Comparison of ENCODE assay signal across 8 mouse cellular contexts in genomic region chr3:96209242-96209641, GRCm38 (mm10). TPM values are rescaled to one million over a fixed set of nuclear protein-coding genes. Genes with fewer than 3 reads are reported as not detected.
A peak's percentile ranks its signal among the peaks of the same experiment; 100 is the strongest.
DNase-seq lines count a peak whose midpoint lies in the region; ATAC-seq and TF ChIP-seq lines count a peak whose summit lies in the region.
"Had no signal": no experiment of that assay in that cellular context is flagged by ENCODE, and none has a peak within 500 bp of the region (broad histone marks: within the 10 kb centered on the region; RNA-seq: fewer than 3 reads in every experiment).

No protein-coding gene starts in this region.

- H3K9me3 ChIP-seq in hindbrain, embryonic 10.5 days: no peaks in the 10 kb centered on the region
- no peaks in the 10 kb centered on the region for H3K9me3 ChIP-seq in hindbrain, embryonic 13.5 days
- no peaks in the 10 kb centered on the region for H3K9me3 ChIP-seq in lung, postnatal 0 days (ENCODE audit: low read length)

- TF ChIP-seq EP300 in lung, postnatal 0 days (IDR thresholded peaks at IDR 0.05): no peak

- H3K36me3 ChIP-seq in hindbrain, embryonic 10.5 days: no peaks in the 10 kb centered on the region
- H3K36me3 ChIP-seq in hindbrain, embryonic 13.5 days: no peaks in the 10 kb centered on the region
- H3K36me3 ChIP-seq in lung, postnatal 0 days (ENCODE audit: insufficient read depth, low read length): no peaks in the 10 kb centered on the region
- H3K36me3 ChIP-seq in thymus, adult 2 months (ENCODE audit: control insufficient read depth, insufficient read depth, low read length): no peaks in the 10 kb centered on the region

- WGBS in hindbrain, embryonic 10.5 days: 23% methylated on average over 15 of the region's 15 CpGs
- 21% methylated on average over 15 of the region's 15 CpGs for WGBS in hindbrain, embryonic 13.5 days
- WGBS in lung, postnatal 0 days: 23% methylated on average over 15 of the region's 15 CpGs
- 61% methylated on average over 15 of the region's 15 CpGs for WGBS in thymus, adult 2 months

- peaks cover 6% of the 10 kb centered on the region for H3K4me1 ChIP-seq in hindbrain, embryonic 10.5 days (replicated peaks)
- no peaks in the 10 kb centered on the region for H3K4me1 ChIP-seq in hindbrain, embryonic 13.5 days (replicated peaks)
- no peaks in the 10 kb centered on the region for H3K4me1 ChIP-seq in lung, postnatal 0 days (ENCODE audit: insufficient read depth, low read depth, low read length)
- H3K4me1 ChIP-seq in thymus, adult 2 months (replicated peaks; ENCODE audit: control insufficient read depth, insufficient read depth, low read length): no peaks in the 10 kb centered on the region

- no peak overlapping the region for H3K27ac ChIP-seq in hindbrain, embryonic 10.5 days
- no peak overlapping the region for H3K27ac ChIP-seq in hindbrain, embryonic 13.5 days
- H3K27ac ChIP-seq in lung, postnatal 0 days (ENCODE audit: low read length): no peak overlapping the region
- no peak overlapping the region for H3K27ac ChIP-seq in thymus, adult 2 months (ENCODE audit: control insufficient read depth, insufficient read depth, low read length)

- no peak overlapping the region; the same call in 1 of the 2 replicates for H3K4me3 ChIP-seq in hindbrain, embryonic 10.5 days
- no peak overlapping the region for H3K4me3 ChIP-seq in hindbrain, embryonic 13.5 days
- no peak overlapping the region for H3K4me3 ChIP-seq in lung, postnatal 0 days (ENCODE audit: low read depth, low read length)
- H3K4me3 ChIP-seq in thymus, adult 2 months (ENCODE audit: control insufficient read depth, insufficient read depth, low read length): no peak overlapping the region

- no peak for TF ChIP-seq POLR2A in thymus, adult 2 months (IDR thresholded peaks at IDR 0.05; ENCODE audit: control insufficient read depth, extremely low read depth, insufficient read depth, low read length, poor library complexity)

- no peak overlapping the region for H3K4me2 ChIP-seq in hindbrain, embryonic 13.5 days
- no peak overlapping the region for H3K4me2 ChIP-seq in lung, postnatal 0 days (replicated peaks; ENCODE audit: low read depth, low read length)

- no peaks in the 10 kb centered on the region for H3K27me3 ChIP-seq in hindbrain, embryonic 10.5 days (ENCODE audit: insufficient read depth, poor library complexity, severe bottlenecking)
- H3K27me3 ChIP-seq in hindbrain, embryonic 13.5 days: peaks cover 4% of the 10 kb centered on the region; the same call in 1 of the 2 replicates
- H3K27me3 ChIP-seq in lung, postnatal 0 days (replicated peaks; ENCODE audit: insufficient read depth, low read length): no peaks in the 10 kb centered on the region
- no peaks in the 10 kb centered on the region for H3K27me3 ChIP-seq in thymus, adult 2 months (ENCODE audit: control insufficient read depth, insufficient read depth, low read length)

- ATAC-seq in hindbrain, embryonic 13.5 days (ENCODE audit: low FRiP score): no peak
- no peak for ATAC-seq in lung, postnatal 0 days
- ATAC-seq: forebrain, embryonic 14.5 days had no signal

- peak; percentile 20 for DNase-seq in hindbrain, embryonic 10.5 days (ENCODE audit: low spot score)
- no peak for DNase-seq in lung, postnatal 0 days (ENCODE audit: low spot score)
- DNase-seq in lung, adult 18-20 months: no peak
- DNase-seq in adrenal gland, postnatal 25 days: peak; percentile 23
- peak; percentile 22 for DNase-seq in retina, embryonic 14.5 days (ENCODE audit: low spot score)
- no peak for DNase-seq in thymus, adult 2 months

- TF ChIP-seq CTCF in lung, postnatal 0 days (IDR thresholded peaks at IDR 0.05): peak; percentile 55
- no peak for TF ChIP-seq CTCF in thymus, adult 2 months (IDR thresholded peaks at IDR 0.05; ENCODE audit: borderline replicate concordance, control insufficient read depth, extremely low read depth, insufficient read depth, low read length, poor library complexity)

- H3K9ac ChIP-seq in hindbrain, embryonic 13.5 days: no peak overlapping the region
- no peak overlapping the region for H3K9ac ChIP-seq in lung, postnatal 0 days (replicated peaks; ENCODE audit: low read depth)

RNA-seq across cellular contexts. Expression of gene Bola1, which starts 10.3 kb away (rescaled TPM):
- polyA plus RNA-seq in hindbrain, embryonic 10.5 days (2016; fragmentation: Nextera tagmentation; extraction: Ambion mirVana): 89.6 and 90.3 TPM in 2 replicates
- polyA plus RNA-seq in hindbrain, embryonic 13.5 days (2015; fragmentation: Nextera tagmentation; extraction: Ambion mirVana): 64.0 and 65.6 TPM in 2 replicates
- 50.1 and 51.1 TPM in 2 replicates for polyA plus RNA-seq in lung, postnatal 0 days (2015; fragmentation: Nextera tagmentation; extraction: Ambion mirVana)
- total RNA-seq in adrenal gland, postnatal 25 days (2021): 39.3 and 42.4 TPM in 2 replicates
- polyA plus RNA-seq in thymus, adult 2 months (2012; rRNA removed): 54.1 and 55.4 TPM in 2 replicates

RNA-seq across cellular contexts. Expression of gene Hist2h2ab, which starts 10.4 kb away (rescaled TPM):
- polyA plus RNA-seq in hindbrain, embryonic 10.5 days (2016; fragmentation: Nextera tagmentation; extraction: Ambion mirVana): not detected in 2 replicates
- polyA plus RNA-seq in hindbrain, embryonic 13.5 days (2015; fragmentation: Nextera tagmentation; extraction: Ambion mirVana): 1.0 TPM in 1 of 2 replicates, not detected in the other
- 0.31 TPM in 1 of 2 replicates, not detected in the other for polyA plus RNA-seq in lung, postnatal 0 days (2015; fragmentation: Nextera tagmentation; extraction: Ambion mirVana)
- total RNA-seq in adrenal gland, postnatal 25 days (2021): 7.7 and 10.9 TPM in 2 replicates
- 6.1 and 15.8 TPM in 2 replicates for polyA plus RNA-seq in thymus, adult 2 months (2012; rRNA removed)

RNA-seq across cellular contexts. Expression of gene Hist2h2ac, which starts 11.4 kb away (rescaled TPM):
- polyA plus RNA-seq in hindbrain, embryonic 10.5 days (2016; fragmentation: Nextera tagmentation; extraction: Ambion mirVana): 7.6 and 12.0 TPM in 2 replicates
- 3.1 and 3.6 TPM in 2 replicates for polyA plus RNA-seq in hindbrain, embryonic 13.5 days (2015; fragmentation: Nextera tagmentation; extraction: Ambion mirVana)
- 3.0 and 3.6 TPM in 2 replicates for polyA plus RNA-seq in lung, postnatal 0 days (2015; fragmentation: Nextera tagmentation; extraction: Ambion mirVana)
- total RNA-seq in adrenal gland, postnatal 25 days (2021): 62.8 and 86.8 TPM in 2 replicates
- polyA plus RNA-seq in thymus, adult 2 months (2012; rRNA removed): 149 and 173 TPM in 2 replicates

RNA-seq across cellular contexts. Expression of gene Hist2h2be, which starts 11.7 kb away (rescaled TPM):
- 6.0 and 8.7 TPM in 2 replicates for polyA plus RNA-seq in hindbrain, embryonic 10.5 days (2016; fragmentation: Nextera tagmentation; extraction: Ambion mirVana)
- polyA plus RNA-seq in hindbrain, embryonic 13.5 days (2015; fragmentation: Nextera tagmentation; extraction: Ambion mirVana): 4.3 TPM in 2 replicates
- polyA plus RNA-seq in lung, postnatal 0 days (2015; fragmentation: Nextera tagmentation; extraction: Ambion mirVana): 2.3 and 4.0 TPM in 2 replicates
- total RNA-seq in adrenal gland, postnatal 25 days (2021): 19.4 and 21.7 TPM in 2 replicates
- polyA plus RNA-seq in thymus, adult 2 months (2012; rRNA removed): 14.7 and 16.7 TPM in 2 replicates

RNA-seq across cellular contexts. Expression of gene Sv2a, which starts 28.3 kb away (rescaled TPM):
- polyA plus RNA-seq in hindbrain, embryonic 10.5 days (2016; fragmentation: Nextera tagmentation; extraction: Ambion mirVana): 3.7 and 15.3 TPM in 2 replicates
- polyA plus RNA-seq in hindbrain, embryonic 13.5 days (2015; fragmentation: Nextera tagmentation; extraction: Ambion mirVana): 84.0 and 88.7 TPM in 2 replicates
- 1.9 and 2.2 TPM in 2 replicates for polyA plus RNA-seq in lung, postnatal 0 days (2015; fragmentation: Nextera tagmentation; extraction: Ambion mirVana)
- total RNA-seq in adrenal gland, postnatal 25 days (2021): 7.3 and 11.8 TPM in 2 replicates
- polyA plus RNA-seq in thymus, adult 2 months (2012; rRNA removed): 3.7 and 4.4 TPM in 2 replicates

Comparison
In these comparisons a context has a peak if more than half of its experiments do, and no peak if none do; other contexts are left out.
1. DNase-seq: peak in hindbrain, embryonic 10.5 days (single experiment), adrenal gland, postnatal 25 days (single experiment) and retina, embryonic 14.5 days (single experiment); none in lung, postnatal 0 days (single experiment), lung, adult 18-20 months (0 of 2) and thymus, adult 2 months (single experiment).
2. RNA of gene Hist2h2ac, which starts 11.4 kb away (polyA plus RNA-seq): 149 to 173 TPM in thymus, adult 2 months; 7.6 to 12.0 TPM in hindbrain, embryonic 10.5 days, 3.1 to 3.6 TPM in hindbrain, embryonic 13.5 days and 3.0 to 3.6 TPM in lung, postnatal 0 days; every median in the first group is over 10 times any median in the second.